Mouse (Mus musculus) intestine, postnatal 0 days (tissue): ENCODE data around the gene Ephx1. TPM values are rescaled to one million over a fixed set of nuclear protein-coding genes. Genes with fewer than 3 reads are reported as not detected.
"Not testable (repeated sequence)": the region's sequence is repeated elsewhere in the genome, so short reads cannot be mapped to it uniquely, and the experiment has no call there.

Experiments
- ATAC-seq: fragments of 200-750 bp; cut with Nextera tagmentation; 2 replicates; pipeline ENCODE4 v1.8.0; 2017; ENCODE audit warnings: mild to moderate bottlenecking, moderate TSS enrichment, moderate library complexity
- H3K27ac ChIP-seq: fragments of 300-500 bp; sonication (generic); 2 replicates; pipeline ENCODE4 v1.5.1; 2014; ENCODE audit warnings: mild to moderate bottlenecking, low read depth, low read length, moderate library complexity
- H3K27me3 ChIP-seq: fragments of 300-500 bp; sonication (generic); replicated peaks from 2 replicates; pipeline ENCODE4 v1.6.1; 2014; ENCODE audit warnings: low read length, mixed read lengths; ENCODE audit not compliant: control insufficient read depth, insufficient read depth
- H3K36me3 ChIP-seq: fragments of 300-500 bp; sonication (generic); 2 replicates; pipeline ENCODE4 v1.6.1; 2014; ENCODE audit warnings: mild to moderate bottlenecking, moderate library complexity; ENCODE audit not compliant: control insufficient read depth, insufficient read depth
- H3K4me1 ChIP-seq: fragments of 300-500 bp; sonication (generic); replicated peaks from 2 replicates; pipeline ENCODE4 v1.6.1; 2014; ENCODE audit warnings: antibody characterized with exemption, low read length, mixed read lengths; ENCODE audit not compliant: control insufficient read depth, insufficient read depth
- H3K4me2 ChIP-seq: fragments of 300-500 bp; sonication (generic); replicated peaks from 2 replicates; pipeline ENCODE4 v1.6.1; 2014; ENCODE audit warnings: low read depth, mild to moderate bottlenecking, moderate library complexity
- H3K4me3 ChIP-seq: fragments of 300-500 bp; sonication (generic); 2 replicates; pipeline ENCODE4 v1.5.1; 2014; ENCODE audit warnings: low read depth, low read length
- H3K9ac ChIP-seq: fragments of 300-500 bp; sonication (generic); 2 replicates; pipeline ENCODE4 v1.6.1; 2014; ENCODE audit warnings: mild to moderate bottlenecking, low read depth, low read length
- H3K9me3 ChIP-seq: fragments of 300-500 bp; sonication (generic); 2 replicates; pipeline ENCODE4 v1.6.1; 2016; ENCODE audit warnings: mixed run types; ENCODE audit not compliant: control insufficient read depth
- CTCF ChIP-seq: sonication (generic); IDR thresholded peaks from 2 replicates; pipeline ENCODE4 v1.5.1; 2016; ENCODE audit warnings: low read depth, mild to moderate bottlenecking, control low read depth, antibody characterized with exemption, moderate library complexity
- WGBS: fragments of 180-500 bp; shearing (Covaris S2); extraction: QIAGEN DNeasy Blood & Tissue Kit; methylation state at CpG from one replicate; pipeline ENCODE4 v1.1.7; 2014; 5-methylcytosine and 5-hydroxymethylcytosine counted together
- polyA plus RNA-seq: library from polyadenylated mRNA; unstranded; fragments of >200 nt; fragmentation: Nextera tagmentation; extraction: Ambion mirVana; gene quantifications from 2 replicates; pipeline ENCODE4 v1.2.1, GENCODE M21; 2015

Ephx1 gene
- polyA plus RNA-seq, 1 experiment from 2014 or later = 4.3 TPM

DNA sequence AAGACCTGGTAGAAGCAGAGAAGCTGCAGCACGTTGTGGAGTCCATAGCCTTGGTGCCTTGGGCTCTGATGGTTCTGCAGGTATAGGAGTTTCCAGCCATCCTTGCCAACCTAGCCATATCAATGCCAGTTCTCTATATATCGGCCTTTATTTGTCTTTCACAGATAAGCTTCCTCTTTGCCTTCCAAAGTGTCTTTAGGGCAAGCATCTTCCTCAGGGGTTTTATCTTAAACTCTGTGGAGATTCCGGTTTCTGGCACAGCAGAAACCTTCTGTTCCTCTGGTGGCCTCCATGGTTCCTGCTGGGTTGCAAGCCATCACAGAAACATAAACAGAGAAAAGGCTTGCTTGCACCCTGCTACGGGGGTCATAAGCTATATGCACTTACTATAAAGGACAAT lies 32.2 kb upstream of the Ephx1 start:
- ATAC-seq = no peak
- Histone ChIP-seq H3K27ac (no peak overlapping the region), H3K36me3 (no peaks in the 10 kb centered on the region), H3K9me3 (no peaks in the 10 kb centered on the region), H3K4me2 (no peak overlapping the region), H3K4me3 (no peak overlapping the region), H3K9ac (no peak overlapping the region), H3K27me3 (no peaks in the 10 kb centered on the region), H3K4me1 (no peaks in the 10 kb centered on the region)
- 77% methylated on average over 4 of the region's 4 CpGs for WGBS
- TF ChIP-seq CTCF = no peak

DNA sequence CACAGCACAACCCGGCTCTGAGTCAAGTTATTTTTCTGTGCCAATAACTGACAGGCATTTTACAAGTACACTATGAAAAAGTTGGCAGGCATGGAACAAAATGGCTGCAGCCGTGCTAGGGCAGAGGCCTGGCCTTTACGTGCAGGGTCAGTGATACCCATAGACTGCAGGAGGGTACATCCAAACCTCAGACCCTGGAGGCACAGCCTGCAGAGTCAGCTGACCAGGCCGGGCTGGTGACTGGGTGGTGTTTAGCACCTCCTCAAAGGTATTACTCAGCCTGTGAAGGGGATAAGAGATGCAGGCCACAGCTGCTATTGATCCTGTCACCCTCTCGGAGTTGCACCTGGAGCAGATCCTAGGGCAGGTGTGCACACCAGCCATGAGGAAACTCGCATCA lies 30.2 kb upstream of the Ephx1 start, which contains the start of gene 9130409I23Rik:
Gene 9130409I23Rik, plus strand, starts transcription at position 301 of the 400 bp plus-strand sequence.
- Histone ChIP-seq H3K27ac (no peak within 1 kb of the TSS), H3K9me3 (no peaks in the 10 kb centered on the region), H3K4me2 (no peak within 1 kb of the TSS), H3K27me3 (no peaks in the 10 kb centered on the region), H3K4me3 (no peak within 1 kb of the TSS), H3K36me3 (no peaks in the 10 kb centered on the region), H3K9ac (no peak within 1 kb of the TSS), H3K4me1 (no peaks in the 10 kb centered on the region)
- no peak for TF ChIP-seq CTCF
- WGBS = 73% methylated on average over 6 of the region's 6 CpGs
- ATAC-seq = no peak

DNA sequence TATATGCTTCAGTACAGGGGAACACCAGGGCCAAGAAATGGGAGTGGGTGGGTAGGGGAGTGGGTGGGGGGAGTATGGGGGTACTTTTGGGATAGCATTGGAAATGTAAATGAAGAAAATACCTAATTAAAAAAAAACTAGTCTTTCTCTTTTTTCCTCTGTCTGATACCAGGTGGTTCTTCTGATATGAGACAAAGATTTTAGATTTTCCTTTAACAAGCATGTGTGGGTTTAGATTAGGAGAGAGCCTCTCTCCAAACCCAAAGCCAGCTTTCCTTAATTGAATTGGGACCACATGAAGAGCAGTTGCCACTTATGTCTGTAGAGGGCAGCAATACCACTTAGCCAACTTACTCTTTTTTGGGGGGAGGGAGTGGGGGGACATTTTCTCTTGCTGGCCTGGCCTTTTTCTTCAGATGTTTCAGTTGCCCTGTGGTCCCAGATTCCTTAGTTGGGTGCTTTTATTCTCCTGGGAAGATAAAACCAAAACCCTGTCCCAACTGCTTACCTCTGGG lies 28.7 kb upstream of the Ephx1 start:
- Histone ChIP-seq H3K4me2 (no peak overlapping the region), H3K27me3 (no peaks in the 10 kb centered on the region), H3K27ac (no peak overlapping the region), H3K36me3 (no peaks in the 10 kb centered on the region), H3K4me3 (no peak overlapping the region), H3K4me1 (no peaks in the 10 kb centered on the region), H3K9me3 (no peaks in the 10 kb centered on the region), H3K9ac (no peak overlapping the region)
- TF ChIP-seq CTCF = peak; percentile 45
- no peak for ATAC-seq

DNA sequence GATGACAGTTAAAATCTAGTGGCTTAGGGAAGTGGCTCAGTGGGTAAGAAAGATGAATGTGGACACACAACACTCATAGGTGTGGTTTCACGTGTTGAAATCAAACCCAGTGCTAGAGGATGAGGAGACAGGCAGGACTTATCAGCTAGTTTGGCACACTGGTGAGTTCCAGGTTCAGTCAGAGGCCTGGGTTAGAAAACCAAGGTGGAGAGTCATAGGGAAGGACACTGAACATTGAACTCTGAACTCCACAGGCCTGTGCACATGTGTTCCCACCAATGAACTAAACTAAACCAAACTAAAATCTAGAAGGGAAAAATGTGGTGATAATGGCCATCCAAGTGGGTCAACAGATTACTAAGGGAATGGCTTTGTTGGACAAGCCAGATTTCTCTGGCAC lies 26.8 kb upstream of the Ephx1 start:
- Histone ChIP-seq H3K9me3 (no peaks in the 10 kb centered on the region), H3K4me1 (no peaks in the 10 kb centered on the region), H3K27me3 (no peaks in the 10 kb centered on the region), H3K4me3 (no peak overlapping the region), H3K36me3 (no peaks in the 10 kb centered on the region), H3K27ac (no peak overlapping the region), H3K9ac (no peak overlapping the region), H3K4me2 (no peak overlapping the region)
- TF ChIP-seq CTCF = no peak
- 73% methylated on average over 1 of the region's 1 CpGs for WGBS
- ATAC-seq = no peak

DNA sequence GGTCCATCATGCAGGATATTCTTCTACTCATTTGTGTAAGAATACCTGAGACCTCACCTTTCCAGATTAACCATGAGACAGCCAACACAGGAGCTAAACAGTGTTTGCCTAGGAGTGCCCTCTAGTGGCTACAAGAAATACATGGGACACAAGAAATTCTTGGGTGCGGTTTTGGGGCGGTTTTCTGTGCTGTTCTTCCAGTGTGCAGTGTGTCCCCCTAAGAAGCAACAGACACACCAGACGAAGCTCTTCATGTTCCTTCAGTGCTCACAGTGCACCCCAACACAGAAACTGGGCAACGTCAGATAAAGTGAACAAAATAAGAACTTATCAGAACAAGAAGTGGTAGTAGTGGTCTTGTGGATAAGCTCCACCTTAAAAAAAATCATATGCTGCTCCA lies 18.9 kb upstream of the Ephx1 start:
- H3K4me3 ChIP-seq = no peak overlapping the region
- no peak overlapping the region for H3K27ac ChIP-seq
- no peaks in the 10 kb centered on the region for H3K27me3 ChIP-seq
- WGBS = 13% methylated on average over 4 of the region's 4 CpGs
- no peak for ATAC-seq
- H3K36me3 ChIP-seq = no peaks in the 10 kb centered on the region
- H3K9me3 ChIP-seq = no peaks in the 10 kb centered on the region
- no peaks in the 10 kb centered on the region for H3K4me1 ChIP-seq
- no peak overlapping the region for H3K4me2 ChIP-seq
- TF ChIP-seq CTCF = peak; percentile 87
- no peak overlapping the region for H3K9ac ChIP-seq

DNA sequence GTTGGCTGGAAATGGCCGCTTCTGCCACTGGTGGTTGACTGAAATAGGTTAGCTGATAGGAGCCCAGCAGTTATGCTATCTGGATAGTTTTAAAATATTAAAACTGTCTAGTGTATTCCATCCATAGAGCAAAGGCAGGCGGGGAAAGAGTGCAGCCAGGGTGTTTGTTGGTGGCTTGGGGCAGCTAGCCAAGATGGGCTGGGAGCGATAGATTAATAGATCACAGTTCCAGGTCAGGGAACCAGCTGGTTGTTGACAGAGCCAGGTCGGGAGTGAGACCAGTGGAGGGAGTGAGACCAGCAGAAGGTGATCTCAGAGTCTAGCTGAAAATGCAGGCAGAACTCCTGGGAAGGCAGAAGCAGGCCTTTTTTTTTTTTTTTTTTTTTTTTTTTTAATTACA lies 16.9 kb upstream of the Ephx1 start:
- ATAC-seq = no peak
- TF ChIP-seq CTCF = no peak
- no peaks in the 10 kb centered on the region for H3K9me3 ChIP-seq
- H3K27me3 ChIP-seq = no peaks in the 10 kb centered on the region
- no peak overlapping the region for H3K9ac ChIP-seq
- H3K27ac ChIP-seq = no peak overlapping the region
- H3K4me2 ChIP-seq = no peak overlapping the region
- H3K4me3 ChIP-seq = no peak overlapping the region
- H3K4me1 ChIP-seq = no peaks in the 10 kb centered on the region
- no peaks in the 10 kb centered on the region for H3K36me3 ChIP-seq
- WGBS = 68% methylated on average over 4 of the region's 4 CpGs

DNA sequence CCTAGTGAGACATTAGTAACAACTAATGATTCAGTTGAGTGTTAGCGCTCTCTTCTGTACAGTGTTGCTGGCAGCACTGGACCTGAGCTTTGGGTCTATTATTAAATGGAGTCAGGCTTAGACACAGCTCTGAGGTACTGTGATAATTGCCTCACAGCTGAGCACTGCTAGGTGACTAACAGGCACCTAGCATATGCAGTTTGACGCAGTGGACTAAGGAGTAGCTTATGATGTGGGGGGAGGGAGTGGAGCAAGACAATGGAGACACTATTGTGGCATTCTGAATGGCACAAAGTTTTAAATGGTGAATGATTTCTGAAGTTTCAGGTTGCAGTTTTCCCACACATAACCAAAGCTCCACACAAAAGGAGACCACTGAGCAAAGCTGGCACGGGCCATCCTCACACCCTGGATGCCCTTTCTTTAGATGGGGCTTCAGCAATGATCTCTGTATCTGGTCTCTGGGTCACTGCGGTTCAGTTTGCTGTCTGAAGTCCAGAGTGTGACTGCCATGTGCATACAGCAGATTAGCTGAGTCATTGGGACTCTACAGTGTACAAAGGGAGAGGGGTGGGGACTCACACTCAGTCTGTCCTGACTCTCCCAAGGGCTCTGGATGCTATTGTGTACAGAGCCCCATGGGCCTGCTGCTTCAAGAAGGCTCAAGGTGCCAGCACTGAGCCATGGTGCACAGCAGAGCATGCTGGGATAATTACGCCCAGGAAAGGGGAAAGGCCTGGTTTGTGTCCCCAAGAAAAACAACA lies 14.5 kb upstream of the Ephx1 start:
- WGBS = 75% methylated on average over 5 of the region's 5 CpGs
- not testable (repeated sequence) for H3K27me3 ChIP-seq, H3K27ac ChIP-seq, H3K9ac ChIP-seq, H3K36me3 ChIP-seq, H3K4me1 ChIP-seq, H3K4me3 ChIP-seq, H3K4me2 ChIP-seq, H3K9me3 ChIP-seq
- peak; percentile 84 for ATAC-seq
